Mouse (Mus musculus) left cerebral cortex, adult 18-20 months (tissue): Measurements from ENCODE around the gene 1190002N15Rik. TPM values are rescaled to one million over a fixed set of nuclear protein-coding genes. Genes with fewer than 3 reads are reported as not detected.

Experiments
- total RNA-seq, 2 experiments: library from RNA; stranded (reverse); gene quantifications; 2 replicates each; pipeline ENCODE4 v1.2.3; 2021

The 1190002N15Rik gene
- total RNA-seq, 2 experiments from 2014 or later = 29.8 to 33.1 TPM

Other genes starting within 250 kb of the 1190002N15Rik start
- gene Slc9a9, start 131.8 kb upstream of the 1190002N15Rik start, total RNA-seq = 10 to 100 TPM; 20.7 to 27.4 TPM